Comparison of ENCODE assay signal across 9 mouse cellular contexts in the genomic region with DNA sequence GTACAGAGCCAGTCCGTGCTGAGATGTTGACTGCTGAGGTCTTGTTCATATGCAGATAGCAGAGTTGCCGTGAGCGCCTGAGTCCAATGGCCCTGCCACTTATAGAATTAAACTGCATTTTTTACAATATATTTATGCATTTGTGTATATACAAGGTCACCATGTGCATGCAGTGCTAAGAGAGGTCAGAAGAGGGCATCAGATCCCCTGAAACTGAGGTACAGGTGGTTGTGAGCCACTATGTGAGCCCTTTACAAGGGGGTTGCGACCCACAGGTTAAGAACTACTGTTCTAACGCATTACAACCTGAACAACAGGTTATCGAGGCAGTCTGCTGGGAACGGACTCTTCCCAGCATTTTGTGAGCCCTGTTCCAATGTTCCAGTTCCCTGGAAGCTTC.
DNase-seq lines count a peak whose midpoint lies in the region; ATAC-seq lines count a peak whose summit lies in the region.
"Had no signal": no experiment of that assay in that cellular context is flagged by ENCODE, and none has a peak within 500 bp of the region (broad histone marks: within the 10 kb centered on the region; RNA-seq: fewer than 3 reads in every experiment).

No protein-coding gene starts in this region.

- H3K27me3 ChIP-seq in kidney, embryonic 15.5 days: no peaks in the 10 kb centered on the region
- H3K27me3 ChIP-seq: heart, embryonic 13.5 days had no signal

- H3K27ac ChIP-seq in kidney, embryonic 15.5 days: no peak overlapping the region
- H3K27ac ChIP-seq: heart, embryonic 13.5 days had no signal

- 0 out of 2 replicates have a peak, but pooled peaks cover 2% of the 10 kb centered on the region for H3K4me1 ChIP-seq in kidney, embryonic 15.5 days
- H3K4me1 ChIP-seq: heart, embryonic 13.5 days had no signal

- H3K4me3 ChIP-seq in kidney, embryonic 15.5 days (replicated peaks): no peak overlapping the region
- H3K4me3 ChIP-seq: erythroblast, embryonic 14.5 days; heart, embryonic 13.5 days had no signal

- WGBS in kidney, embryonic 15.5 days: 74% methylated on average over 7 of the region's 7 CpGs

- no peak for ATAC-seq in kidney, embryonic 15.5 days (replicated peaks; ENCODE audit: low FRiP score)
- ATAC-seq in frontal cortex, adult (ENCODE audit: low TSS enrichment): no peak

- H3K36me3 ChIP-seq in kidney, embryonic 15.5 days: no peaks in the 10 kb centered on the region
- H3K36me3 ChIP-seq: heart, embryonic 13.5 days had no signal

- no peaks in the 10 kb centered on the region for H3K9me3 ChIP-seq in kidney, embryonic 15.5 days (replicated peaks)
- H3K9me3 ChIP-seq: heart, embryonic 13.5 days had no signal

- peak; percentile 19 for DNase-seq in kidney, adult 9 months
- DNase-seq in 416B (ENCODE audit: low read depth): peak; percentile 50
- peak; percentile 7 to 33 for DNase-seq in B cell, adult 2 months
- peak; percentile 45 for DNase-seq in induced T-regulatory cell, adult 2 months (ENCODE audit: low read depth)
- DNase-seq in ovary, postnatal 36 days (ENCODE audit: low spot score): no peak

- no peak overlapping the region for H3K9ac ChIP-seq in kidney, embryonic 15.5 days
- H3K9ac ChIP-seq: heart, embryonic 13.5 days had no signal

- H3K4me2 ChIP-seq in kidney, embryonic 15.5 days: no peak overlapping the region
- H3K4me2 ChIP-seq: heart, embryonic 13.5 days had no signal
